Mouse (Mus musculus) lung, embryonic 15.5 days (tissue): ENCODE results near the gene Reln. TPM values are rescaled to one million over a fixed set of nuclear protein-coding genes. Genes with fewer than 3 reads are reported as not detected.

Experiments used
- ATAC-seq: fragments of 200-750 bp; cut with Nextera tagmentation; 2 replicates; pipeline ENCODE4 v1.8.0; 2017; ENCODE audit warnings: moderate number of reproducible peaks, borderline replicate concordance; ENCODE audit not compliant: low FRiP score, low TSS enrichment; ENCODE audit errors: extremely low read depth
- H3K27ac ChIP-seq: fragments of 300-500 bp; sonication (generic); 2 replicates; pipeline ENCODE4 v1.5.1; 2015; ENCODE audit warnings: moderate library complexity, mild to moderate bottlenecking, inconsistent platforms
- H3K27me3 ChIP-seq: fragments of 300-500 bp; sonication (generic); 2 replicates; pipeline ENCODE4 v1.6.1; 2015; ENCODE audit warnings: inconsistent platforms
- H3K36me3 ChIP-seq: fragments of 300-500 bp; sonication (generic); 2 replicates; pipeline ENCODE4 v1.6.1; 2015; ENCODE audit warnings: inconsistent platforms
- H3K4me1 ChIP-seq: fragments of 300-500 bp; sonication (generic); 2 replicates; pipeline ENCODE4 v1.6.1; 2015; ENCODE audit warnings: inconsistent platforms
- H3K4me2 ChIP-seq: fragments of 300-500 bp; sonication (generic); 2 replicates; pipeline ENCODE4 v1.6.1; 2015; ENCODE audit warnings: inconsistent platforms, mild to moderate bottlenecking, moderate library complexity
- H3K4me3 ChIP-seq: fragments of 300-500 bp; sonication (generic); 2 replicates; pipeline ENCODE4 v1.5.1; 2015; ENCODE audit warnings: mild to moderate bottlenecking, inconsistent platforms
- H3K9ac ChIP-seq: fragments of 300-500 bp; sonication (generic); 2 replicates; pipeline ENCODE4 v1.6.1; 2015; ENCODE audit warnings: inconsistent platforms
- H3K9me3 ChIP-seq: fragments of 300-500 bp; sonication (generic); 2 replicates; pipeline ENCODE4 v1.6.1; 2016; ENCODE audit warnings: inconsistent platforms
- WGBS: fragments of 180-500 bp; shearing (Covaris S2); methylation state at CpG from one replicate; pipeline ENCODE4 v1.1.7; 2015; 5-methylcytosine and 5-hydroxymethylcytosine counted together
- polyA plus RNA-seq: library from polyadenylated mRNA; unstranded; fragments of >200 nt; fragmentation: Nextera tagmentation; extraction: Ambion mirVana; gene quantifications from 2 replicates; pipeline ENCODE4 v1.2.1, GENCODE M21; 2015

The Reln gene
- polyA plus RNA-seq, 1 experiment from 2014 or later: 2.4 TPM

GRCm38 (mm10) chr5:22080468-22080986 is 264.0 kb downstream of the Reln start:
- ATAC-seq: no peak
- H3K27me3 ChIP-seq: no peaks in the 10 kb centered on the region
- H3K4me3 ChIP-seq: no peak overlapping the region
- WGBS: 91% methylated on average over 6 of the region's 6 CpGs
- no peak overlapping the region for H3K4me2 ChIP-seq
- H3K4me1 ChIP-seq: no peaks in the 10 kb centered on the region
- H3K36me3 ChIP-seq: no peaks in the 10 kb centered on the region
- no peaks in the 10 kb centered on the region for H3K9me3 ChIP-seq
- no peak overlapping the region for H3K9ac ChIP-seq
- no peak overlapping the region for H3K27ac ChIP-seq

- no peaks in the 10 kb centered on the region for H3K36me3 ChIP-seq
- no peak overlapping the region for H3K4me3 ChIP-seq
- H3K27me3 ChIP-seq: no peaks in the 10 kb centered on the region
- H3K4me1 ChIP-seq: no peaks in the 10 kb centered on the region
- no peaks in the 10 kb centered on the region for H3K9me3 ChIP-seq
- 55% methylated on average over 5 of the region's 5 CpGs for WGBS
- H3K9ac ChIP-seq: no peak overlapping the region
- no peak overlapping the region for H3K27ac ChIP-seq
- no peak overlapping the region for H3K4me2 ChIP-seq
- ATAC-seq: no peak
Measured at GRCm38 (mm10) chr5:22074971-22075370, 269.5 kb downstream of the Reln start.

GRCm38 (mm10) chr5:22072591-22072990 is 271.9 kb downstream of the Reln start:
- H3K36me3 ChIP-seq: no peaks in the 10 kb centered on the region
- H3K9me3 ChIP-seq: no peaks in the 10 kb centered on the region
- H3K27ac ChIP-seq: no peak overlapping the region
- 72% methylated on average over 6 of the region's 6 CpGs for WGBS
- H3K4me2 ChIP-seq: no peak overlapping the region
- H3K4me3 ChIP-seq: no peak overlapping the region
- no peak for ATAC-seq
- no peak overlapping the region for H3K9ac ChIP-seq
- H3K27me3 ChIP-seq: no peaks in the 10 kb centered on the region
- H3K4me1 ChIP-seq: no peaks in the 10 kb centered on the region

GRCm38 (mm10) chr5:22059251-22059650 is 285.3 kb downstream of the Reln start:
- Histone ChIP-seq H3K4me3 (no peak overlapping the region), H3K4me1 (no peaks in the 10 kb centered on the region), H3K9ac (no peak overlapping the region), H3K9me3 (no peaks in the 10 kb centered on the region), H3K27me3 (no peaks in the 10 kb centered on the region), H3K4me2 (no peak overlapping the region), H3K27ac (no peak overlapping the region), H3K36me3 (no peaks in the 10 kb centered on the region)
- no peak for ATAC-seq
- 56% methylated on average over 6 of the region's 6 CpGs for WGBS

GRCm38 (mm10) chr5:22041825-22042224 is 302.7 kb downstream of the Reln start:
- no peak overlapping the region for H3K4me2 ChIP-seq
- no peaks in the 10 kb centered on the region for H3K9me3 ChIP-seq
- no peaks in the 10 kb centered on the region for H3K27me3 ChIP-seq
- no peak overlapping the region for H3K9ac ChIP-seq
- ATAC-seq: no peak
- H3K36me3 ChIP-seq: no peaks in the 10 kb centered on the region
- no peak overlapping the region for H3K4me3 ChIP-seq
- no peak overlapping the region for H3K27ac ChIP-seq
- 82% methylated on average over 6 of the region's 6 CpGs for WGBS
- no peaks in the 10 kb centered on the region for H3K4me1 ChIP-seq

- H3K4me1 ChIP-seq: no peaks in the 10 kb centered on the region
- ATAC-seq: no peak
- H3K36me3 ChIP-seq: no peaks in the 10 kb centered on the region
- H3K9ac ChIP-seq: no peak overlapping the region
- WGBS: 80% methylated on average over 12 of the region's 12 CpGs
- no peaks in the 10 kb centered on the region for H3K27me3 ChIP-seq
- H3K27ac ChIP-seq: no peak overlapping the region
- no peak overlapping the region for H3K4me2 ChIP-seq
- no peak overlapping the region for H3K4me3 ChIP-seq
- H3K9me3 ChIP-seq: no peaks in the 10 kb centered on the region
Measured at GRCm38 (mm10) chr5:22039375-22040149, 304.9 kb downstream of the Reln start.

GRCm38 (mm10) chr5:22035201-22035600 is 309.3 kb downstream of the Reln start:
- Histone ChIP-seq H3K27ac (no peak overlapping the region), H3K36me3 (no peaks in the 10 kb centered on the region), H3K9ac (no peak overlapping the region), H3K4me1 (no peaks in the 10 kb centered on the region), H3K4me3 (no peak overlapping the region), H3K27me3 (no peaks in the 10 kb centered on the region), H3K9me3 (no peaks in the 10 kb centered on the region), H3K4me2 (no peak overlapping the region)
- 70% methylated on average over 8 of the region's 8 CpGs for WGBS
- ATAC-seq: no peak

GRCm38 (mm10) chr5:22033039-22033438 is 311.5 kb downstream of the Reln start:
- Histone ChIP-seq H3K4me2 (no peak overlapping the region), H3K4me3 (no peak overlapping the region), H3K27ac (no peak overlapping the region), H3K27me3 (no peaks in the 10 kb centered on the region), H3K36me3 (no peaks in the 10 kb centered on the region), H3K9ac (no peak overlapping the region), H3K9me3 (no peaks in the 10 kb centered on the region), H3K4me1 (no peaks in the 10 kb centered on the region)
- ATAC-seq: no peak
- 84% methylated on average over 8 of the region's 8 CpGs for WGBS

- Histone ChIP-seq H3K9ac (no peak overlapping the region), H3K36me3 (no peaks in the 10 kb centered on the region), H3K4me1 (no peaks in the 10 kb centered on the region), H3K4me2 (no peak overlapping the region), H3K4me3 (no peak overlapping the region), H3K27me3 (no peaks in the 10 kb centered on the region), H3K27ac (no peak overlapping the region), H3K9me3 (no peaks in the 10 kb centered on the region)
- 60% methylated on average over 7 of the region's 7 CpGs for WGBS
- no peak for ATAC-seq
Measured at GRCm38 (mm10) chr5:22031653-22032052, 312.8 kb downstream of the Reln start.

- Histone ChIP-seq H3K36me3 (no peaks in the 10 kb centered on the region), H3K4me1 (no peaks in the 10 kb centered on the region), H3K4me3 (no peak overlapping the region), H3K9ac (no peak overlapping the region), H3K27ac (no peak overlapping the region), H3K27me3 (no peaks in the 10 kb centered on the region), H3K9me3 (no peaks in the 10 kb centered on the region), H3K4me2 (no peak overlapping the region)
- WGBS: 80% methylated on average over 11 of the region's 11 CpGs
- ATAC-seq: no peak
Measured at GRCm38 (mm10) chr5:22028379-22028778, 316.1 kb downstream of the Reln start.

- no peaks in the 10 kb centered on the region for H3K9me3 ChIP-seq
- no peak overlapping the region for H3K27ac ChIP-seq
- no peaks in the 10 kb centered on the region for H3K4me1 ChIP-seq
- no peak overlapping the region for H3K9ac ChIP-seq
- H3K4me2 ChIP-seq: no peak overlapping the region
- ATAC-seq: no peak
- no peak overlapping the region for H3K4me3 ChIP-seq
- 83% methylated on average over 6 of the region's 6 CpGs for WGBS
- no peaks in the 10 kb centered on the region for H3K27me3 ChIP-seq
- no peaks in the 10 kb centered on the region for H3K36me3 ChIP-seq
Measured at GRCm38 (mm10) chr5:22027240-22027875, 317.1 kb downstream of the Reln start.

- no peaks in the 10 kb centered on the region for H3K36me3 ChIP-seq
- no peak overlapping the region for H3K4me2 ChIP-seq
- 73% methylated on average over 4 of the region's 4 CpGs for WGBS
- no peak overlapping the region for H3K27ac ChIP-seq
- no peak overlapping the region for H3K4me3 ChIP-seq
- H3K4me1 ChIP-seq: no peaks in the 10 kb centered on the region
- no peak overlapping the region for H3K9ac ChIP-seq
- no peak for ATAC-seq
- no peaks in the 10 kb centered on the region for H3K27me3 ChIP-seq
- H3K9me3 ChIP-seq: no peaks in the 10 kb centered on the region
Measured at GRCm38 (mm10) chr5:22025746-22026145, 318.8 kb downstream of the Reln start.
